Mouse (Mus musculus): ENCODE data around the gene Litaf.
A peak's percentile ranks its signal among the peaks of the same experiment; 100 is the strongest.
"Not testable (repeated sequence)": the region's sequence is repeated elsewhere in the genome, so short reads cannot be mapped to it uniquely, and the experiment has no call there.

Gene Litaf

GRCm38 (mm10) chr16:11022113-11022489, 43.9 kb downstream of the Litaf start:
- DNase-seq (ENCODE audit: low spot score) = no peak

- no peak for DNase-seq (ENCODE audit: low spot score)
Measured at GRCm38 (mm10) chr16:11021403-11022112, 44.4 kb downstream of the Litaf start.

- no peak for DNase-seq (ENCODE audit: low spot score)
Measured at GRCm38 (mm10) chr16:11017807-11018595, 48.0 kb downstream of the Litaf start.

- no peak for DNase-seq (ENCODE audit: low spot score)
Measured at GRCm38 (mm10) chr16:11016353-11016752, 49.6 kb downstream of the Litaf start.

GRCm38 (mm10) chr16:11014407-11014806, 51.5 kb downstream of the Litaf start:
- no peak for DNase-seq (ENCODE audit: low spot score)

- not testable (repeated sequence) for DNase-seq (ENCODE audit: low spot score)
Measured at GRCm38 (mm10) chr16:11013464-11014147, 52.4 kb downstream of the Litaf start.

- no peak for DNase-seq (ENCODE audit: low spot score)
Measured at GRCm38 (mm10) chr16:11012571-11013463, 53.1 kb downstream of the Litaf start.

GRCm38 (mm10) chr16:11011939-11012338, 54.0 kb downstream of the Litaf start:
- DNase-seq (ENCODE audit: low spot score) = no peak

GRCm38 (mm10) chr16:11011206-11011605, 54.8 kb downstream of the Litaf start:
- DNase-seq (ENCODE audit: low spot score) = no peak

GRCm38 (mm10) chr16:11010270-11010669, 55.7 kb downstream of the Litaf start:
- no peak for DNase-seq (ENCODE audit: low spot score)

- peak; percentile 41 for DNase-seq (ENCODE audit: low spot score)
Measured at GRCm38 (mm10) chr16:11008162-11008991, 57.6 kb downstream of the Litaf start.

- no peak for DNase-seq (ENCODE audit: low spot score)
Measured at GRCm38 (mm10) chr16:11006100-11006499, 59.9 kb downstream of the Litaf start.

GRCm38 (mm10) chr16:11001703-11002659, 64.0 kb downstream of the Litaf start:
- DNase-seq (ENCODE audit: low spot score) = no peak

- DNase-seq (ENCODE audit: low spot score) = no peak
Measured at GRCm38 (mm10) chr16:10999809-11000208, 66.1 kb downstream of the Litaf start.

- no peak for DNase-seq (ENCODE audit: low spot score)
Measured at GRCm38 (mm10) chr16:10998224-10998623, 67.7 kb downstream of the Litaf start.

- no peak for DNase-seq (ENCODE audit: low spot score)
Measured at GRCm38 (mm10) chr16:10996576-10996975, 69.4 kb downstream of the Litaf start.

GRCm38 (mm10) chr16:10993032-10993744, 72.8 kb downstream of the Litaf start:
- peak; percentile 77 for DNase-seq (ENCODE audit: low spot score)

- DNase-seq (ENCODE audit: low spot score) = no peak
Measured at GRCm38 (mm10) chr16:10992090-10993031, 73.6 kb downstream of the Litaf start.
